9 mouse cellular contexts compared by ENCODE assay signal in the genomic region with DNA sequence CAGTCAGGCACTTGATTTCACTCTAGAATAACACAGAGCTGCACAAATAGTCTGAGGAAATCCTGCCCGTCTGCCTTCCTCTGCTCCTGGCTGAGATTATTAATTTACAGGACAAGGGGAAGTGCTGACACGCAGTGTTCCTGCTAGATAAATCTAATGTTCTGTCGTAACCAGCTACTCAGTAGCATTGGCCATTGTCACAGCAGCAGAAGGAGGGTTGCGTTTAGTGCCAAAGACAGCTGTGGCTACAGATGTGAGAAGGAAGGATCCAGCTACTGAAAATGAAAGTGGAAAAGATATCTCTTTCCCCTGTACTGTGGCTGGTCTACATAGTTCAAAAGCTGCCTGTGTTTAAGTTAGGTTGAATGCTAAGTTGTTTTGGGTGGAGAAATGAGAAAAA. TPM values are rescaled to one million over a fixed set of nuclear protein-coding genes. Genes with fewer than 3 reads are reported as not detected.
DNase-seq lines count a peak whose midpoint lies in the region; ATAC-seq and TF ChIP-seq lines count a peak whose summit lies in the region.
"Had no signal": no experiment of that assay in that cellular context is flagged by ENCODE, and none has a peak within 500 bp of the region (broad histone marks: within the 10 kb centered on the region; RNA-seq: fewer than 3 reads in every experiment).

No protein-coding gene starts in this region.

- no peak overlapping the region for H3K4me3 ChIP-seq in liver, adult 2 months (ENCODE audit: insufficient read depth, low read depth, low read length)
- no peak overlapping the region for H3K4me3 ChIP-seq in liver, embryonic 11.5 days (ENCODE audit: low read depth, low read length)
- no peak overlapping the region for H3K4me3 ChIP-seq in heart, postnatal 0 days (ENCODE audit: low read depth, low read length)
- no peak overlapping the region for H3K4me3 ChIP-seq in liver, embryonic 15.5 days (replicated peaks)
- H3K4me3 ChIP-seq in hindbrain, embryonic 16.5 days (ENCODE audit: low read length), result no peak overlapping the region

- no peak for TF ChIP-seq CTCF in liver, adult 2 months (IDR thresholded peaks at IDR 0.05; ENCODE audit: low read depth, low read length)
- no peak for TF ChIP-seq CTCF in heart, postnatal 0 days (IDR thresholded peaks at IDR 0.05; ENCODE audit: low read depth)

- DNase-seq in liver, adult 2 months (ENCODE audit: extremely low read depth, low read depth, low spot score), result peak; percentile 88
- no peak for DNase-seq in liver, embryonic 11.5 days (ENCODE audit: low spot score)
- peak; percentile 49 for DNase-seq in heart, postnatal 0 days (ENCODE audit: low spot score)
- peak; percentile 49 for DNase-seq in skeletal muscle tissue, adult 2 months (ENCODE audit: low read depth, low spot score)
- no peak for DNase-seq in left cerebral cortex, adult 18-20 months (ENCODE audit: low spot score in 2 of 2)
- DNase-seq in cerebellum, adult 11 months, result no peak
- DNase-seq: thymus, adult 2 months had no signal

- no peak overlapping the region for H3K4me2 ChIP-seq in liver, embryonic 11.5 days
- peak overlapping the region; percentile 13; the same call in 1 of the 2 replicates for H3K4me2 ChIP-seq in heart, postnatal 0 days (ENCODE audit: low read depth, low read length)
- H3K4me2 ChIP-seq in liver, embryonic 15.5 days, result no peak overlapping the region
- no peak overlapping the region for H3K4me2 ChIP-seq in hindbrain, embryonic 16.5 days (ENCODE audit: low read length)

- ATAC-seq in liver, embryonic 11.5 days (replicated peaks; ENCODE audit: low FRiP score), result no peak
- peak; percentile 76 for ATAC-seq in heart, postnatal 0 days (ENCODE audit: insufficient read depth, low read depth)
- ATAC-seq in liver, embryonic 15.5 days (ENCODE audit: insufficient read depth), result peak; percentile 56
- no peak for ATAC-seq in hindbrain, embryonic 16.5 days

- TF ChIP-seq POLR2A in liver, adult 2 months (IDR thresholded peaks at IDR 0.05; ENCODE audit: extremely low read depth, insufficient read depth, low read length), result no peak

- H3K9me3 ChIP-seq in liver, embryonic 11.5 days (ENCODE audit: control insufficient read depth, low read length), result no peaks in the 10 kb centered on the region
- no peaks in the 10 kb centered on the region for H3K9me3 ChIP-seq in heart, postnatal 0 days (replicated peaks; ENCODE audit: control insufficient read depth, low read length)
- H3K9me3 ChIP-seq in liver, embryonic 15.5 days (replicated peaks), result no peaks in the 10 kb centered on the region
- no peaks in the 10 kb centered on the region for H3K9me3 ChIP-seq in hindbrain, embryonic 16.5 days (ENCODE audit: control insufficient read depth, low read length)

- H3K36me3 ChIP-seq in liver, adult 2 months (ENCODE audit: control insufficient read depth, insufficient read depth, low read length), result peaks cover 37% of the 10 kb centered on the region
- H3K36me3 ChIP-seq in liver, embryonic 11.5 days (ENCODE audit: control insufficient read depth, insufficient read depth, low read length), result peaks cover 3% of the 10 kb centered on the region; the same call in 1 of the 2 replicates
- 0 out of 2 replicates have a peak, but pooled peaks cover 14% of the 10 kb centered on the region for H3K36me3 ChIP-seq in heart, postnatal 0 days (replicated peaks; ENCODE audit: control insufficient read depth, insufficient read depth, low read length)
- peaks cover 34% of the 10 kb centered on the region for H3K36me3 ChIP-seq in liver, embryonic 15.5 days (replicated peaks)
- H3K36me3 ChIP-seq in hindbrain, embryonic 16.5 days (ENCODE audit: control insufficient read depth, insufficient read depth, low read length), result no peaks in the 10 kb centered on the region

- no peaks in the 10 kb centered on the region for H3K27me3 ChIP-seq in liver, adult 2 months (ENCODE audit: control insufficient read depth, insufficient read depth, low read length)
- H3K27me3 ChIP-seq in liver, embryonic 11.5 days (replicated peaks; ENCODE audit: control insufficient read depth, insufficient read depth, low read length), result no peaks in the 10 kb centered on the region
- H3K27me3 ChIP-seq in heart, postnatal 0 days (ENCODE audit: control insufficient read depth, insufficient read depth, low read length), result no peaks in the 10 kb centered on the region
- no peaks in the 10 kb centered on the region for H3K27me3 ChIP-seq in liver, embryonic 15.5 days
- H3K27me3 ChIP-seq in hindbrain, embryonic 16.5 days (replicated peaks; ENCODE audit: control insufficient read depth, insufficient read depth, low read length), result no peaks in the 10 kb centered on the region

- H3K9ac ChIP-seq in liver, adult 2 months (ENCODE audit: low read depth, low read length), result no peak overlapping the region
- no peak overlapping the region for H3K9ac ChIP-seq in liver, embryonic 11.5 days (ENCODE audit: low read depth, low read length)
- no peak overlapping the region for H3K9ac ChIP-seq in heart, postnatal 0 days (replicated peaks; ENCODE audit: low read depth, low read length)
- no peak overlapping the region for H3K9ac ChIP-seq in liver, embryonic 15.5 days
- H3K9ac ChIP-seq in hindbrain, embryonic 16.5 days (ENCODE audit: low read depth, low read length), result no peak overlapping the region

- WGBS in liver, adult 2 months, result under 1% methylated on average over 4 of the region's 4 CpGs
- 44% methylated on average over 4 of the region's 4 CpGs for WGBS in liver, embryonic 11.5 days
- WGBS in heart, postnatal 0 days, result 25% methylated on average over 4 of the region's 4 CpGs
- WGBS in liver, embryonic 15.5 days (ENCODE audit: insufficient replicate concordance), result 11% methylated on average over 4 of the region's 4 CpGs
- WGBS in hindbrain, embryonic 16.5 days, result 62% methylated on average over 4 of the region's 4 CpGs

- H3K79me2 ChIP-seq in liver, adult 2 months (ENCODE audit: control insufficient read depth, insufficient read depth, low read length), result no peaks in the 10 kb centered on the region

- H3K27ac ChIP-seq in liver, adult 2 months (replicated peaks; ENCODE audit: insufficient read depth, low read depth, low read length), result peak overlapping the region; percentile 49; the same call in 1 of the 2 replicates
- no peak overlapping the region for H3K27ac ChIP-seq in liver, embryonic 11.5 days (ENCODE audit: low read depth, low read length)
- H3K27ac ChIP-seq in heart, postnatal 0 days (ENCODE audit: low read depth), result peak overlapping the region; percentile 27; the same call in 1 of the 2 replicates
- no peak overlapping the region for H3K27ac ChIP-seq in liver, embryonic 15.5 days (replicated peaks)
- no peak overlapping the region for H3K27ac ChIP-seq in hindbrain, embryonic 16.5 days (ENCODE audit: low read depth, low read length)

- peaks cover 3% of the 10 kb centered on the region; the same call in 1 of the 2 replicates for H3K4me1 ChIP-seq in liver, adult 2 months (ENCODE audit: control insufficient read depth, insufficient read depth, low read length)
- H3K4me1 ChIP-seq in liver, embryonic 11.5 days (replicated peaks; ENCODE audit: control insufficient read depth, insufficient read depth, low read length), result peaks cover 3% of the 10 kb centered on the region; the same call in 1 of the 2 replicates
- no peaks in the 10 kb centered on the region for H3K4me1 ChIP-seq in heart, postnatal 0 days (ENCODE audit: control insufficient read depth, insufficient read depth)
- H3K4me1 ChIP-seq in liver, embryonic 15.5 days (replicated peaks), result peaks cover 10% of the 10 kb centered on the region; the same call in 1 of the 2 replicates
- H3K4me1 ChIP-seq in hindbrain, embryonic 16.5 days (ENCODE audit: control insufficient read depth, insufficient read depth, low read depth, low read length), result no peaks in the 10 kb centered on the region

- TF ChIP-seq EP300 in heart, postnatal 0 days (IDR thresholded peaks at IDR 0.05; ENCODE audit: low read depth), result no peak; the same call in 1 of the 2 replicates

RNA-seq across cellular contexts. Expression of a gene that starts 40.7 kb away (rescaled TPM):
- total RNA-seq in liver, adult 2 months (2014; rRNA removed), result 6.4 and 8.3 TPM in 2 replicates
- polyA plus RNA-seq in liver, adult 2 months (2012; rRNA removed), result 3.4 and 3.7 TPM in 2 replicates
- 6.4 and 7.4 TPM in 2 replicates for polyA plus RNA-seq in liver, embryonic 11.5 days (2014; fragmentation: Nextera tagmentation; extraction: Ambion mirVana)
- total RNA-seq in heart, postnatal 0 days (2014; rRNA removed; ENCODE audit: low replicate concordance), result 4.8 and 11.7 TPM in 2 replicates
- 5.2 and 5.3 TPM in 2 replicates for polyA plus RNA-seq in heart, postnatal 0 days (2015; fragmentation: Nextera tagmentation; extraction: Ambion mirVana)
- polyA plus RNA-seq in liver, embryonic 15.5 days (2015; fragmentation: Nextera tagmentation; extraction: Ambion mirVana), result 2.6 and 2.8 TPM in 2 replicates
- polyA plus RNA-seq in hindbrain, embryonic 16.5 days (2015; fragmentation: Nextera tagmentation; extraction: Ambion mirVana), result 6.9 and 7.6 TPM in 2 replicates
- total RNA-seq in left cerebral cortex, adult 18-20 months (2021), result 1 to 10 TPM; 9.3 to 9.5 TPM

Comparison
In these comparisons a context has a peak if more than half of its experiments do, and no peak if none do; other contexts are left out.
1. DNase-seq: peak in liver, adult 2 months (single experiment), heart, postnatal 0 days (single experiment) and skeletal muscle tissue, adult 2 months (single experiment); none in liver, embryonic 11.5 days (single experiment), left cerebral cortex, adult 18-20 months (0 of 2) and cerebellum, adult 11 months (single experiment).
2. H3K27ac ChIP-seq: peak in liver, adult 2 months (single experiment) and heart, postnatal 0 days (single experiment); none in liver, embryonic 11.5 days (single experiment), liver, embryonic 15.5 days (single experiment) and hindbrain, embryonic 16.5 days (single experiment).
3. ATAC-seq: peak in heart, postnatal 0 days (single experiment) and liver, embryonic 15.5 days (single experiment); none in liver, embryonic 11.5 days (single experiment) and hindbrain, embryonic 16.5 days (single experiment).